Mouse (Mus musculus) adrenal gland, adult 18-20 months (tissue): ENCODE results near the gene Mfsd9. TPM values are rescaled to one million over a fixed set of nuclear protein-coding genes. Genes with fewer than 3 reads are reported as not detected.
"Not testable (repeated sequence)": the region's sequence is repeated elsewhere in the genome, so short reads cannot be mapped to it uniquely, and the experiment has no call there.

Experiments
- DNase-seq, 2 experiments: peaks; one replicate each; pipeline ENCODE4 v3.0.0; 2021 to 2022; ENCODE audit warnings: low spot score in 2 of 2
- total RNA-seq, 2 experiments: library from RNA; stranded (reverse); gene quantifications; 1 replicate in 1 of 2; 2 replicates in 1 of 2; pipeline ENCODE4 v1.2.3; 2021

Mfsd9 gene
- total RNA-seq, 2 experiments from 2014 or later = 1.6 to 2.2 TPM

- no peak for DNase-seq
Measured at GRCm38 (mm10) chr1:40784306-40784705, 6.2 kb downstream of the Mfsd9 start.

- no peak for DNase-seq
Measured at GRCm38 (mm10) chr1:40783450-40783849, 7.0 kb downstream of the Mfsd9 start.

GRCm38 (mm10) chr1:40776763-40777162 lies 13.7 kb downstream of the Mfsd9 start:
- no peak for DNase-seq

- no peak for DNase-seq
Measured at GRCm38 (mm10) chr1:40776102-40776501, 14.4 kb downstream of the Mfsd9 start.

GRCm38 (mm10) chr1:40774040-40774439 lies 16.4 kb downstream of the Mfsd9 start:
- DNase-seq = no peak

- no peak for DNase-seq
Measured at GRCm38 (mm10) chr1:40773234-40773633, 17.3 kb downstream of the Mfsd9 start.

GRCm38 (mm10) chr1:40771196-40771970 lies 19.1 kb downstream of the Mfsd9 start:
- no peak for DNase-seq

- no peak for DNase-seq
Measured at GRCm38 (mm10) chr1:40769331-40769894, 21.1 kb downstream of the Mfsd9 start.

GRCm38 (mm10) chr1:40768606-40769005 lies 21.9 kb downstream of the Mfsd9 start:
- peak; percentile 25 to 33 for DNase-seq

- no peak for DNase-seq
Measured at GRCm38 (mm10) chr1:40767588-40767987, 22.9 kb downstream of the Mfsd9 start.

- DNase-seq = no peak
Measured at GRCm38 (mm10) chr1:40765521-40765920, 25.0 kb downstream of the Mfsd9 start.

- no peak for DNase-seq
Measured at GRCm38 (mm10) chr1:40764701-40765275, 25.7 kb downstream of the Mfsd9 start.

GRCm38 (mm10) chr1:40764042-40764441 lies 26.4 kb downstream of the Mfsd9 start:
- DNase-seq = no peak

- no peak for DNase-seq
Measured at GRCm38 (mm10) chr1:40759751-40760445, 30.6 kb downstream of the Mfsd9 start.

GRCm38 (mm10) chr1:40746089-40746488 lies 44.4 kb downstream of the Mfsd9 start:
- no peak for DNase-seq

GRCm38 (mm10) chr1:40740739-40741138 lies 49.7 kb downstream of the Mfsd9 start:
- DNase-seq = no peak

GRCm38 (mm10) chr1:40738246-40738645 lies 52.2 kb downstream of the Mfsd9 start:
- DNase-seq = not testable (repeated sequence)

GRCm38 (mm10) chr1:40737671-40738070 lies 52.8 kb downstream of the Mfsd9 start:
- DNase-seq = no peak

- no peak for DNase-seq
Measured at GRCm38 (mm10) chr1:40728636-40729035, 61.9 kb downstream of the Mfsd9 start.

- DNase-seq = no peak
Measured at GRCm38 (mm10) chr1:40727404-40727803, 63.1 kb downstream of the Mfsd9 start.

GRCm38 (mm10) chr1:40726051-40726450 lies 64.4 kb downstream of the Mfsd9 start:
- no peak for DNase-seq
